Mouse (Mus musculus): ENCODE measurements around the gene Plxnb1. TPM values are rescaled to one million over a fixed set of nuclear protein-coding genes. Genes with fewer than 3 reads are reported as not detected.

Plxnb1 gene
- polyA plus RNA-seq, 1 experiment from 2014 or later, result 6.3 TPM

GRCm38 (mm10) chr9:109116205-109116604 is 21.0 kb downstream of the Plxnb1 start:
- no peaks in the 10 kb centered on the region for H3K4me1 ChIP-seq (ENCODE audit: control insufficient read depth, low read depth, low read length)
- no peak overlapping the region for H3K4me2 ChIP-seq (ENCODE audit: low read depth, low read length)
- H3K9me3 ChIP-seq (replicated peaks; ENCODE audit: control insufficient read depth, low read length), result no peaks in the 10 kb centered on the region
- 68% methylated on average over 10 of the region's 10 CpGs for WGBS (ENCODE audit: insufficient replicate concordance)
- no peak overlapping the region for H3K4me3 ChIP-seq (ENCODE audit: low read depth, low read length)
- H3K9ac ChIP-seq (ENCODE audit: low read depth, low read length), result no peak overlapping the region
- no peak for ATAC-seq (ENCODE audit: low read depth)
- no peaks in the 10 kb centered on the region; the same call in 1 of the 2 replicates for H3K36me3 ChIP-seq (ENCODE audit: control insufficient read depth, insufficient read depth)
- H3K27ac ChIP-seq (ENCODE audit: low read length), result no peak overlapping the region
- no peaks in the 10 kb centered on the region for H3K27me3 ChIP-seq (ENCODE audit: control insufficient read depth, insufficient read depth, low read depth, low read length)

GRCm38 (mm10) chr9:109118106-109118505 is 22.9 kb downstream of the Plxnb1 start:
- no peaks in the 10 kb centered on the region for H3K4me1 ChIP-seq (ENCODE audit: control insufficient read depth, low read depth, low read length)
- peak; percentile 28; the same call in 1 of the 2 replicates for ATAC-seq (ENCODE audit: low read depth)
- no peak overlapping the region for H3K27ac ChIP-seq (ENCODE audit: low read length)

GRCm38 (mm10) chr9:109119571-109119970 is 24.4 kb downstream of the Plxnb1 start:
- Histone ChIP-seq H3K27ac (ENCODE audit: low read length) (no peak overlapping the region), H3K4me1 (ENCODE audit: control insufficient read depth, low read depth, low read length) (no peaks in the 10 kb centered on the region), H3K36me3 (ENCODE audit: control insufficient read depth, insufficient read depth) (no peaks in the 10 kb centered on the region), H3K4me2 (ENCODE audit: low read depth, low read length) (no peak overlapping the region), H3K9ac (ENCODE audit: low read depth, low read length) (no peak overlapping the region), H3K4me3 (ENCODE audit: low read depth, low read length) (no peak overlapping the region), H3K9me3 (replicated peaks; ENCODE audit: control insufficient read depth, low read length) (no peaks in the 10 kb centered on the region), H3K27me3 (ENCODE audit: control insufficient read depth, insufficient read depth, low read depth, low read length) (no peaks in the 10 kb centered on the region)
- WGBS (ENCODE audit: insufficient replicate concordance), result 75% methylated on average over 9 of the region's 9 CpGs
- no peak for ATAC-seq (ENCODE audit: low read depth)

More at GRCm38 (mm10) chr9:109118106-109118505, 22.9 kb downstream of the Plxnb1 start:
- no peaks in the 10 kb centered on the region for H3K36me3 ChIP-seq (ENCODE audit: control insufficient read depth, insufficient read depth)
- no peak overlapping the region for H3K4me3 ChIP-seq (ENCODE audit: low read depth, low read length)
- no peaks in the 10 kb centered on the region for H3K9me3 ChIP-seq (replicated peaks; ENCODE audit: control insufficient read depth, low read length)
- no peak overlapping the region for H3K4me2 ChIP-seq (ENCODE audit: low read depth, low read length)
- 59% methylated on average over 4 of the region's 4 CpGs for WGBS (ENCODE audit: insufficient replicate concordance)
- no peaks in the 10 kb centered on the region for H3K27me3 ChIP-seq (ENCODE audit: control insufficient read depth, insufficient read depth, low read depth, low read length)
- H3K9ac ChIP-seq (ENCODE audit: low read depth, low read length), result no peak overlapping the region

- no peaks in the 10 kb centered on the region for H3K36me3 ChIP-seq (ENCODE audit: control insufficient read depth, insufficient read depth)
- H3K4me2 ChIP-seq (ENCODE audit: low read depth, low read length), result no peak overlapping the region
- H3K4me3 ChIP-seq (ENCODE audit: low read depth, low read length), result no peak overlapping the region
- no peaks in the 10 kb centered on the region for H3K9me3 ChIP-seq (replicated peaks; ENCODE audit: control insufficient read depth, low read length)
- H3K4me1 ChIP-seq (ENCODE audit: control insufficient read depth, low read depth, low read length), result no peaks in the 10 kb centered on the region
- no peak for ATAC-seq (ENCODE audit: low read depth)
- H3K9ac ChIP-seq (ENCODE audit: low read depth, low read length), result no peak overlapping the region
- 72% methylated on average over 6 of the region's 6 CpGs for WGBS (ENCODE audit: insufficient replicate concordance)
- H3K27me3 ChIP-seq (ENCODE audit: control insufficient read depth, insufficient read depth, low read depth, low read length), result no peaks in the 10 kb centered on the region
- H3K27ac ChIP-seq (ENCODE audit: low read length), result no peak overlapping the region
Measured at GRCm38 (mm10) chr9:109120956-109121355, 25.8 kb downstream of the Plxnb1 start.

GRCm38 (mm10) chr9:109122553-109123085 is 27.4 kb downstream of the Plxnb1 start:
- Histone ChIP-seq H3K4me1 (ENCODE audit: control insufficient read depth, low read depth, low read length) (no peaks in the 10 kb centered on the region), H3K27ac (ENCODE audit: low read length) (no peak overlapping the region), H3K9ac (ENCODE audit: low read depth, low read length) (no peak overlapping the region), H3K4me3 (ENCODE audit: low read depth, low read length) (no peak overlapping the region), H3K27me3 (ENCODE audit: control insufficient read depth, insufficient read depth, low read depth, low read length) (no peaks in the 10 kb centered on the region), H3K36me3 (ENCODE audit: control insufficient read depth, insufficient read depth) (no peaks in the 10 kb centered on the region), H3K4me2 (ENCODE audit: low read depth, low read length) (no peak overlapping the region), H3K9me3 (replicated peaks; ENCODE audit: control insufficient read depth, low read length) (no peaks in the 10 kb centered on the region)
- ATAC-seq (ENCODE audit: low read depth), result no peak
- 38% methylated on average over 2 of the region's 2 CpGs for WGBS (ENCODE audit: insufficient replicate concordance)

- ATAC-seq (ENCODE audit: low read depth), result no peak
- 37% methylated on average over 6 of the region's 6 CpGs for WGBS (ENCODE audit: insufficient replicate concordance)
- no peaks in the 10 kb centered on the region for H3K27me3 ChIP-seq (ENCODE audit: control insufficient read depth, insufficient read depth, low read depth, low read length)
Measured at GRCm38 (mm10) chr9:109123266-109123665, 28.1 kb downstream of the Plxnb1 start.

DNA sequence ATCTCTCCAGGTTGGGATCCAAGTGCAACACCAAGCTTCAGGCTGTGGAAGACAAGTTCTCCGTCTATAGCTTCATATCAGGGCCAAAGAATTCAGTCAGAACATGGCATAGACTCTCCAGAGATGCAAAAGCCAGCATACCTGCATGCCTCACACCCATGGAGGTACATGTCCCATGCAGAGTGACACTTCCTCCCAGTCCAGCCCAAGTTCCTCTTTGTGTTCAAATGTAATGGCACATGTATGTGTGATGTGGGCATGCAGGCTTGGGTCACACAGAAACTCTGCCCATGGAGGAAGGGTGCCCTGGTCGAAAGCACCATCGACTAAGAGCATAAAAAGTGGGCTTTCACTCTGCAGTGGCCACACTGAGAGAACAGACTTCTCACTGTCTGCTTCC is 29.0 kb downstream of the Plxnb1 start:
- Histone ChIP-seq H3K4me1 (ENCODE audit: control insufficient read depth, low read depth, low read length) (no peaks in the 10 kb centered on the region), H3K9ac (ENCODE audit: low read depth, low read length) (no peak overlapping the region), H3K27me3 (ENCODE audit: control insufficient read depth, insufficient read depth, low read depth, low read length) (no peaks in the 10 kb centered on the region), H3K27ac (ENCODE audit: low read length) (no peak overlapping the region), H3K36me3 (ENCODE audit: control insufficient read depth, insufficient read depth) (no peaks in the 10 kb centered on the region), H3K4me2 (ENCODE audit: low read depth, low read length) (no peak overlapping the region), H3K9me3 (replicated peaks; ENCODE audit: control insufficient read depth, low read length) (no peaks in the 10 kb centered on the region), H3K4me3 (ENCODE audit: low read depth, low read length) (no peak overlapping the region)
- 62% methylated on average over 3 of the region's 3 CpGs for WGBS (ENCODE audit: insufficient replicate concordance)
- no peak for ATAC-seq (ENCODE audit: low read depth)

More at GRCm38 (mm10) chr9:109123266-109123665, 28.1 kb downstream of the Plxnb1 start:
- no peak overlapping the region for H3K4me3 ChIP-seq (ENCODE audit: low read depth, low read length)
- no peaks in the 10 kb centered on the region for H3K4me1 ChIP-seq (ENCODE audit: control insufficient read depth, low read depth, low read length)
- H3K9me3 ChIP-seq (replicated peaks; ENCODE audit: control insufficient read depth, low read length), result no peaks in the 10 kb centered on the region
- H3K9ac ChIP-seq (ENCODE audit: low read depth, low read length), result no peak overlapping the region
- no peaks in the 10 kb centered on the region for H3K36me3 ChIP-seq (ENCODE audit: control insufficient read depth, insufficient read depth)
- H3K27ac ChIP-seq (ENCODE audit: low read length), result no peak overlapping the region
- no peak overlapping the region for H3K4me2 ChIP-seq (ENCODE audit: low read depth, low read length)

- Histone ChIP-seq H3K36me3 (ENCODE audit: control insufficient read depth, insufficient read depth) (no peaks in the 10 kb centered on the region), H3K27ac (ENCODE audit: low read length) (no peak overlapping the region), H3K9ac (ENCODE audit: low read depth, low read length) (no peak overlapping the region), H3K9me3 (replicated peaks; ENCODE audit: control insufficient read depth, low read length) (no peaks in the 10 kb centered on the region), H3K27me3 (ENCODE audit: control insufficient read depth, insufficient read depth, low read depth, low read length) (no peaks in the 10 kb centered on the region), H3K4me2 (ENCODE audit: low read depth, low read length) (no peak overlapping the region), H3K4me3 (ENCODE audit: low read depth, low read length) (no peak overlapping the region), H3K4me1 (ENCODE audit: control insufficient read depth, low read depth, low read length) (no peaks in the 10 kb centered on the region)
- 59% methylated on average over 2 of the region's 2 CpGs for WGBS (ENCODE audit: insufficient replicate concordance)
- no peak for ATAC-seq (ENCODE audit: low read depth)
Measured at GRCm38 (mm10) chr9:109125043-109125442, 29.9 kb downstream of the Plxnb1 start.

DNA sequence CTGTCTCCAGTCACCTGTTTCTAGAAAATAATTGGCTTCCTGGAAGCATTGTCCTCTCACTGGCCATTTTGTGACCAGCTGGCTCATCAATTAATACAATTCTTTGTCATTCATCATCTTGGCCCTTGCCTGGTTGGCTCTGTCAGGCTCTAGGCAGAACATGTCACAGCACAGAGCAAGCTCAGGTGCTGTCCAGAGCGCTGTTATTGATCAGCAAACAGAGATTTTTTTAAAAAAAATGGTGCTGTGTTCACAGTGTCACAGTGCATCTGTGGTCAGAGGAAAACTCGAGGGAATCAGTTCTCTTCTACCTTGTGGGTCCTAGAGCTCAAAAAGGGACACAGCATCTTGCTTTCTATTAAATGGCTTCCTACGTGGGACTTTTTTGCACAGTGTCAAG is 30.3 kb downstream of the Plxnb1 start:
- 34% methylated on average over 3 of the region's 3 CpGs for WGBS (ENCODE audit: insufficient replicate concordance)
- peak; percentile 48; the same call in 1 of the 2 replicates for ATAC-seq (ENCODE audit: low read depth)

More for the DNA sequence above, 30.3 kb downstream of the Plxnb1 start:
- Histone ChIP-seq H3K27me3 (ENCODE audit: control insufficient read depth, insufficient read depth, low read depth, low read length) (no peaks in the 10 kb centered on the region), H3K4me3 (ENCODE audit: low read depth, low read length) (no peak overlapping the region), H3K4me2 (ENCODE audit: low read depth, low read length) (no peak overlapping the region), H3K27ac (ENCODE audit: low read length) (no peak overlapping the region), H3K36me3 (ENCODE audit: control insufficient read depth, insufficient read depth) (no peaks in the 10 kb centered on the region), H3K4me1 (ENCODE audit: control insufficient read depth, low read depth, low read length) (no peaks in the 10 kb centered on the region), H3K9me3 (replicated peaks; ENCODE audit: control insufficient read depth, low read length) (no peaks in the 10 kb centered on the region), H3K9ac (ENCODE audit: low read depth, low read length) (no peak overlapping the region)

Measured in liver, embryonic 16.5 days (tissue).